Mouse (Mus musculus): ENCODE results near the gene Mier2. TPM values are rescaled to one million over a fixed set of nuclear protein-coding genes. Genes with fewer than 3 reads are reported as not detected.

The Mier2 gene
- polyA plus RNA-seq, 1 experiment from 2014 or later, result 11.7 TPM

DNA sequence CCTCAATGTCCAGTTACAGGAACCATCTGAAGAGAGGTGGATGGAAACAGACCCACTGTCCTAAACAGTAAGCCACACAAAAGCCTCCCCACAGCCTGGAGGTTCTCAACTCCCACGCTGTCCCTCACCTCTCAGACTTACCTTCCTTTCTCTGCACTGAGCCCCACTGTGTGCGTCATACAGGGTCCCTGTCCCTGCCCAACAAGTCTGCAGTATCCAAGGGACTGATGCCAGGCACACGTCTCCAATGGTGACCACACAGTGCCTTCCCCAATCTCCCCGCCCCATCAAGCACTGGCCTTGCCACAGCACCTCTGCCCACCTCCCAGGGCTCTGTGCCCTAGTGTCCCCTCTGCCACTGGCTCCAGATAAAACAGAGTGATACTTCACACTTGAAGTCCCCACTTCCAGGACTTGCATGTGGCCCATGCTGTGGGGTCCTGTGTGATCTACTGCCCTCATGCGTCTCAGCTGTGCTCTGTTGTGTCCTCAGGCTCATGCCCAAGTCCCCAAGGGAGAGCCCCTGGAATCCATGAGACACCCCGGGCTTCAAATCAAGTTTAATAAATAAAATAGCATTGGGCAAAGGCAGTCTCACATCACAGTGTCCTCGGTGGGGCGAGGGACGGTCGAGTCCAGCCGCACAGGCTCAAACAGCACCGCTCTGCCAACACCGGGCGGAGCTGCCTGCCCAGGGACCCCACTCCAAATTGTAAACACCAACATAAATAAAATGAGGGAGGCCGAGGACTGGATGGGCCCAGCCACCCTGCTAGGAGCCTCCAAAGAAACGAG is 15.1 kb downstream of the Mier2 start:
- 81% methylated on average over 16 of the region's 16 CpGs for WGBS (ENCODE audit: insufficient replicate concordance)
- H3K4me3 ChIP-seq (replicated peaks), result no peak overlapping the region
- H3K4me2 ChIP-seq, result no peak overlapping the region
- H3K4me1 ChIP-seq (replicated peaks), result peaks cover 10% of the 10 kb centered on the region
- no peaks in the 10 kb centered on the region for H3K27me3 ChIP-seq
- no peak for ATAC-seq (ENCODE audit: low read depth)
- H3K9me3 ChIP-seq (replicated peaks), result no peaks in the 10 kb centered on the region
- peaks cover 51% of the 10 kb centered on the region for H3K36me3 ChIP-seq
- no peak overlapping the region for H3K27ac ChIP-seq
- no peak for DNase-seq
- no peak overlapping the region for H3K9ac ChIP-seq

DNA sequence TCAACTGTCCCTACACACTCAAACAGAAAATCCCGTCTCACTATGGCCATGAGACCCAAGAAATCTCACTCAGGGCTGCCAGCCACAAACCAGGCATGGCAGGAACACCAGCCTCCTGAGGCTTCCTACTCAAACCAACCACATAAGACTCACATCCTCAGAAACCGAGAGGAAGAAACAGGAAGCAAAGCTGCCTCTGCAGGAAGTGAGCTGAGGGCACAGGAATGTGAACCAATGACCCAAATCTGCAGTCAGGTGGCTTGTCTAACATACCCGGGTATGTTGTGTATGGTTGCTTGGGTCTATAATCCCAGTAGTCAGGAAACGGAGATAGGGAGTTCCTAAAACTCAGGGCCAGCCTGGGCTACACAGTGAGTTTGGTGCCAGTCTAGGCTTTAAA is 16.1 kb downstream of the Mier2 start:
- no peak for DNase-seq
- no peak overlapping the region for H3K27ac ChIP-seq
- no peak for ATAC-seq (ENCODE audit: low read depth)
- 32% methylated on average over 4 of the region's 4 CpGs for WGBS (ENCODE audit: insufficient replicate concordance)
- H3K4me2 ChIP-seq, result no peak overlapping the region
- H3K9ac ChIP-seq, result no peak overlapping the region
- H3K27me3 ChIP-seq, result peaks cover 5% of the 10 kb centered on the region; the same call in 1 of the 2 replicates
- peaks cover 6% of the 10 kb centered on the region for H3K4me1 ChIP-seq (replicated peaks)
- H3K9me3 ChIP-seq (replicated peaks), result no peaks in the 10 kb centered on the region
- peaks cover 41% of the 10 kb centered on the region for H3K36me3 ChIP-seq
- no peak overlapping the region for H3K4me3 ChIP-seq (replicated peaks)

DNA sequence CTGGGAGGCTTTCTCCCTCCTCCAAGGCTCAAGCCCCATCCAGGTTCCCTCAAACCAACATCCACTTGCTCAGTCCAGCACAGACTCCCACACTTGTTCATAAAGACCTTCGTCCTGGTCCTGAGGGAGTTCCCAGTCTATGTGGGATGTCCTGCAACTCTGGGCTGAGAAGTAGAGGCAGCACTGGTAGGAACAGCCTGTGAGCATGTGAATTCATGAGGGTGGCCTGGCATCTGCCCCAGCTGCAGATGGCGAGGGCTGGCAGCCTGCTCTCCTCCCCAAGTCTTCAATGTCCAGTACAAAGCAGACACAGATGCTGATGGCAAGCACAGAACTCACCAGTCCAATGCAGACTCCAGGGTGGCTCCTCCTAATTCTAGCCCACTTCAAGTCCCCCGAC is 16.7 kb downstream of the Mier2 start:
- whole genome bisulfite sequencing (ENCODE audit: insufficient replicate concordance), result 70% methylated on average over 3 of the region's 3 CpGs
- ATAC-seq (ENCODE audit: low read depth) (no peak), DNase-seq (no peak)
- Histone ChIP-seq H3K4me2 (no peak overlapping the region), H3K9me3 (replicated peaks) (no peaks in the 10 kb centered on the region), H3K36me3 (peaks cover 35% of the 10 kb centered on the region), H3K4me1 (replicated peaks) (peaks cover 9% of the 10 kb centered on the region), H3K4me3 (replicated peaks) (no peak overlapping the region), H3K27ac (no peak overlapping the region), H3K9ac (no peak overlapping the region), H3K27me3 (peaks cover 5% of the 10 kb centered on the region; the same call in 1 of the 2 replicates)

DNA sequence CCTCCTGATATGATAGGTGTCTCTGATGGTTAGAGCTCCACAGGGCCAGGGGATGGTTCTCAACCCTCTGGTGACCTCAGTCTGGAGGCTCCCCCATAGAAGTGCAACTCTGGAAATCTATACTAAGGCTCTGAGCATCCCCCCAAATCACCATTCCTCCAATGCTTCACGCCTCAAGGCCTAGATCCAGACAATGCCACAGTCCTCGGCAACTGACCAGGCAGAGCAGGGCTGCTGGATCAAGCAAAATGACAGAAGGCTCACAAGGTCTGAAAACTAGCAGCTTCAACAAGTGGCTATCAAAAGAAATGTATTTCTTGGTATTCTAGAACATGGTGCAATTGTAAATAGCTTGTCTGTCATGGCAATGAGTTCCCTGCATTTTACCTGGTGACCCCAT is 17.2 kb downstream of the Mier2 start:
- H3K9me3 ChIP-seq (replicated peaks), result no peaks in the 10 kb centered on the region
- WGBS (ENCODE audit: insufficient replicate concordance), result 75% methylated on average over 2 of the region's 2 CpGs
- no peak overlapping the region for H3K4me3 ChIP-seq (replicated peaks)
- H3K27ac ChIP-seq, result no peak overlapping the region
- peaks cover 31% of the 10 kb centered on the region for H3K36me3 ChIP-seq
- ATAC-seq (ENCODE audit: low read depth) (no peak), DNase-seq (no peak)
- no peak overlapping the region for H3K9ac ChIP-seq
- H3K4me2 ChIP-seq, result no peak overlapping the region
- H3K4me1 ChIP-seq (replicated peaks), result peaks cover 15% of the 10 kb centered on the region
- H3K27me3 ChIP-seq, result peaks cover 5% of the 10 kb centered on the region; the same call in 1 of the 2 replicates

DNA sequence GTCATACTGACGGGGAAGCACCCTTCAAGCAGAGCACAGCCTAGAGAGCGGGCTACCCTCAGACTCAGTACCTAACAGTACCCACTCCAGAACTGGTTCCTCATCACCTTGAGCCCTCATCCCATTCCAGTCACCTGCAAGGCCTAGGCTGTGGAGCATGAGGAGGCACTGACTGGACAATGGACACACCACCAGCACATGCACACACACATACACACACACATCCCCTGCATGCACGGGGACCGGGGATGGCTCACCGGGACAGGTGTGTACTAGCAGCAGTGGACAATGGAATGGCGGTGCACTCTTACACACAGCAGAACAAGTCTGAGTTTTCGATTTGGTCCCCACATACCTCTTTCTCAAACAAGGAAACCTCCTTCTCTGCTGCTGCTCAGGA is 17.7 kb downstream of the Mier2 start:
- Histone ChIP-seq H3K27me3 (peaks cover 5% of the 10 kb centered on the region; the same call in 1 of the 2 replicates), H3K4me3 (replicated peaks) (no peak overlapping the region), H3K9me3 (replicated peaks) (no peaks in the 10 kb centered on the region), H3K36me3 (peaks cover 26% of the 10 kb centered on the region), H3K27ac (no peak overlapping the region), H3K9ac (no peak overlapping the region), H3K4me1 (replicated peaks) (peaks cover 20% of the 10 kb centered on the region), H3K4me2 (no peak overlapping the region)
- ATAC-seq (ENCODE audit: low read depth), result no peak
- DNase-seq, result no peak
- 76% methylated on average over 7 of the region's 7 CpGs for WGBS (ENCODE audit: insufficient replicate concordance)

DNA sequence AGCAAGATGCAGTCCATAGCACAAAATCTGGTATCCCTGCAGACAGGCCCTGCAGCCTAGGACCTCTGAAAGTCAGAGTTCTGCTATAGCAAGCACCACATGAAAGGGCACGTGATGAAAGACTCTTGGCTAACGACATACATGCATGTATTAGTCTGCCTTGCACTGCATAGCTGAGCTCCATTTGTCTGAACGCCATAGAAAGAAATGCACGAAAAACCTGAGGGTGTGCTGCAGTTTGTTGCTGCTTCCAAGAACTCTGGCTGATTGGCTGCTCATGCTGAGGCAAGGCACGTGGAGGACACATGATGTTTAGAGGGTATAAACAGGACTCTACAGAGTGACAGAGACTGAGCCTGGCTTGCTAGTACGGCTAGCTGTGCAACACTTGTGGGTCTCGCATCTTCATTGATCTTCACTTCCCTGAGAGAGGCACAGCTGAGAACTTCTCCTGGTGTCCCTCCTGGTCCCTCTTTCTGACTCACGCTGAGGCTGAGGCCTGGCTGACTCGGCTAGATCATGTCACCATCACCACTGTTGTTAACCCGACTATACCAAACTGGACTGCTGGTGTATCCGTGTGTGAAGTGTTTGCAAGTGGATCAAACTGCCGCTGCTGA is 18.4 kb downstream of the Mier2 start:
- peaks cover 5% of the 10 kb centered on the region; the same call in 1 of the 2 replicates for H3K27me3 ChIP-seq
- H3K36me3 ChIP-seq, result peaks cover 19% of the 10 kb centered on the region
- H3K4me1 ChIP-seq (replicated peaks), result peaks cover 20% of the 10 kb centered on the region
- H3K4me3 ChIP-seq (replicated peaks), result no peak overlapping the region
- no peak overlapping the region for H3K4me2 ChIP-seq
- H3K9ac ChIP-seq, result no peak overlapping the region
- ATAC-seq (ENCODE audit: low read depth) (no peak), DNase-seq (no peak)
- H3K9me3 ChIP-seq (replicated peaks), result no peaks in the 10 kb centered on the region
- H3K27ac ChIP-seq, result no peak overlapping the region
- WGBS (ENCODE audit: insufficient replicate concordance), result 63% methylated on average over 12 of the region's 12 CpGs

DNA sequence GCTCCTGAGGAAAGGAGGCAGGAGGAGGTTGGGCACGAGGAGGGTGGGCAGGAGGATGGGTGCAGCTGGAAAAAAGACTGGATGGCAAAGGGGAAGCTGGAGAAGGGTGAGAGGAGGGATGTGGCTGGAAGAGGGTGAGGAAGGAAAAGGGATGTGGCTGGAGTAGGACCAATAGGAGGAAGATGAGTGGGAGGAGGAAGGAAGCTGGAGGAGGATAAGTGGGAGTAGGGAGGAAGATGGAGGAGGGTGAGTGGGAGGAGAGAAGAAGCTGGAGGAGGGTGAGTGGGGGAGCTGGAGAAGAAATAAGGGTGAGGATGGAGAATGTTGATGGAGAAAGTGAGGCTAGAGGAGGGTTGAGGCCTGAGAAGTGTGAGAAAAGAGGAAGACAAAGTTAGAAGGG is 19.6 kb downstream of the Mier2 start:
- no peak for DNase-seq
- H3K36me3 ChIP-seq, result peaks cover 12% of the 10 kb centered on the region
- no peak overlapping the region for H3K9ac ChIP-seq

DNA sequence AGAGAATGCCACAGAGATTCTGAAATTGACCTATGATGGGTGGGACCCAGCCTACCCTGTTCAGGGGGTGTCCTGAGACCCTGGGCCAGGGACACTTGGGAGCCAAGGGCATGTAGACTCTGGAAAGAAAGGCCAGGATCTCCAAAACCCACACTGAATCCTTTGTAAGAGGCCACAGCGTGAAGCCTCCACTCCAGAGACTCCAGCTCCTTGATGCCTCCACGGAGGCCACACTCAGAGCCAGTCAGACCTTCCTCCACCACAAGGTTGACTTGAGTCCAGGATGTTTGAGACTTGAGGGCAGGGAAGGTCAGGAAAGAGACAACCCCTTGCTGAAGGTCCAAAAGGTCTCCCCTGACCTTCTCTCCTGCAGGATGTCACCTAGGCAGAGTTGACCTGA is 20.6 kb downstream of the Mier2 start:
- Histone ChIP-seq H3K9me3 (replicated peaks) (no peaks in the 10 kb centered on the region), H3K4me2 (peak overlapping the region; percentile 93; the same call in 1 of the 2 replicates), H3K27me3 (peaks cover 5% of the 10 kb centered on the region; the same call in 1 of the 2 replicates), H3K27ac (no peak overlapping the region), H3K36me3 (peaks cover 11% of the 10 kb centered on the region; the same call in 1 of the 2 replicates), H3K9ac (no peak overlapping the region), H3K4me1 (replicated peaks) (peaks cover 26% of the 10 kb centered on the region), H3K4me3 (replicated peaks) (no peak overlapping the region)
- WGBS (ENCODE audit: insufficient replicate concordance), result 80% methylated on average over 2 of the region's 2 CpGs
- DNase-seq (no peak), ATAC-seq (ENCODE audit: low read depth) (no peak)

More for the DNA sequence above, 19.6 kb downstream of the Mier2 start:
- no peak for ATAC-seq (ENCODE audit: low read depth)
- peaks cover 5% of the 10 kb centered on the region; the same call in 1 of the 2 replicates for H3K27me3 ChIP-seq
- 38% methylated on average over 1 of the region's 1 CpGs for WGBS (ENCODE audit: insufficient replicate concordance)
- H3K9me3 ChIP-seq (replicated peaks), result no peaks in the 10 kb centered on the region
- H3K27ac ChIP-seq, result no peak overlapping the region
- H3K4me3 ChIP-seq (replicated peaks), result no peak overlapping the region
- no peak overlapping the region for H3K4me2 ChIP-seq
- peaks cover 26% of the 10 kb centered on the region for H3K4me1 ChIP-seq (replicated peaks)

DNA sequence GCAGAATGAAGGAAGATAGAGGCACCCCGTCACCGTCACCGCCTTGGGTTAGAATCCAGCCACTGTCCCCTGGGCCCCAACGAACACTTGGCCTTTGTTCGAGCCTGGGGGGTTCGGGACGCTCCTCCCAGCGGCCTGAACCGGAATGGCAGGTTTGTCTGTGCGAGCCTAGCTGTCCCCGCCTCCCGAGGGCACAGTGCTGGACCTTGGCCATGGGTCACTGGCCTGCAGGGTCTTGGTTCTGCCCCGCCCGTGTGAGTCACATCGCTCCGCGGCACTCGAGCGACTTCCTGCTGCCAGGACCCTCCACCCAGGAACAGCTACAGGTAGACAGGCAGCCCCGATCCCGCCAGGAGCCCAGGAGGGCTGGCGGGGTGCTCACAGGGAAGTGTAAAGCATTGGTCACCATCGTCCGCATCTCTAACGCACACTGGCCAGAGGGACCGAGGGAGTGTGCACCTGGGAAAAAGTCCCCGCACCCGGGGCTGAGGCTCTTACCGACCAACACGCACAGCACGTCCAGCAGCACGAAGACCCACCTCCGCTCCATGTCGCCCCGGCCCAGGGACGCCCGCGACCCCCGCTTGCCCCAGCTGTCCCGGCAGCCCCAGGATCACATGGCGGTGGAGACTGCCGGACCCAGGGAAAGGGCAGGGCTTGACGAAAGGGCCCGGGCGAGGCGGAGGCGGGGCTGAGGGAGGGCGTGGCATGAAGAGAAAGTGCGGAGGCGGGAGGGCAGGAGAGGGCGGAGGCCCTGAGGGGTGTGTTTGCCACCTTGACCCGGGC is 21.7 kb downstream of the Mier2 start, which contains the start of gene Plpp2:
Plpp2 (minus strand) TSS at position 671 of the 786 bp plus-strand sequence.
- Histone ChIP-seq H3K27ac (peak within 1 kb of the TSS; percentile 58), H3K4me2 (peak within 1 kb of the TSS; percentile 93), H3K27me3 (peaks cover 5% of the 10 kb centered on the region; the same call in 1 of the 2 replicates), H3K36me3 (peaks cover 11% of the 10 kb centered on the region), H3K4me3 (replicated peaks) (peak within 1 kb of the TSS; percentile 66), H3K4me1 (replicated peaks) (peaks cover 26% of the 10 kb centered on the region), H3K9me3 (replicated peaks) (no peaks in the 10 kb centered on the region), H3K9ac (peak within 1 kb of the TSS; percentile 75)
- peak; percentile 77 for DNase-seq
- peak; percentile 84 for ATAC-seq (ENCODE audit: low read depth)
- WGBS (ENCODE audit: insufficient replicate concordance), result under 1% methylated on average over 52 of the region's 52 CpGs

DNA sequence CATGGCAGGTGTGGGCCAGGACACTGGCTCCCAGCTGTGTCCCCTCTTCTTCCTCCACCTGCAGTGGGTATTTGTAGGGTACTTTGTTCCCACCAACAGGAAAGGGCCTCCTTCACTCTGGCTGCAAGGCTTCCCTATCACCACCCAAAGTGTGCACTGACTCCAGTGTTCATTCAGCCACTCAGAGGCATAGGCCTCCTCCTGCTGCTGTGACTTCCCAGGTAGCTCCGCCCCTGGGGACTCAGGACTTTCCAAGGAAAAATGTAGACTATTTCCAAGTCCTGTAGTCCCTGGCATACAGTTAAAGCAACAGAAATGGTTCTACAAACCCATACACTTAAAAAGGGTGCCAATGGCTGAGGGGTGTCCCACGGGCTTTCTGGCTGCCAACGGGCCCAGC is 22.3 kb downstream of the Mier2 start:
- H3K4me1 ChIP-seq (replicated peaks), result peaks cover 26% of the 10 kb centered on the region
- WGBS (ENCODE audit: insufficient replicate concordance), result 41% methylated on average over 3 of the region's 3 CpGs
- peak overlapping the region; percentile 75 for H3K9ac ChIP-seq
- H3K27ac ChIP-seq, result no peak overlapping the region
- H3K36me3 ChIP-seq, result peaks cover 11% of the 10 kb centered on the region
- H3K9me3 ChIP-seq (replicated peaks), result no peaks in the 10 kb centered on the region
- peak overlapping the region; percentile 66 for H3K4me3 ChIP-seq (replicated peaks)
- peak overlapping the region; percentile 93 for H3K4me2 ChIP-seq
- no peak for ATAC-seq (ENCODE audit: low read depth)
- H3K27me3 ChIP-seq, result peaks cover 5% of the 10 kb centered on the region; the same call in 1 of the 2 replicates
- no peak for DNase-seq

DNA sequence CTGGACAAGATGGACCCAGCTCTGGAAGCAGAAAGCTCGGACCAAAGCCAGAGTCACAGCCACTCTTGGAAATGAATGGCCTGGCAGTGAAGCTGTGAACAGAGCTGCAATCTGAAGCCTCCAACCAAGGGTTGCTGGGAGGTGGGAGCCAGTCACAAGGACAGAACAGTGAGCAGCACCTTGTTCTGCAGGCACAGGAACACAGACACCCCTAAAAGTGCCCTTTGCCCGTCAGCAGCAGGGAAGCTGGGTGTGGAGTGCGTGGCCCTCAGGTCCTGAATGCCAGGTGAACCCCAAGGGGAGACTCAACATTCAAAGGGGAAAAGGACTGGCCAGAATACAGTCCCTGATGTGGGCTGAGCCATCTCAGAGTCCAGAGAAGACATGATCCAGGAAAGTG is 23.4 kb downstream of the Mier2 start:
- no peak for DNase-seq

More for the DNA sequence above, 23.4 kb downstream of the Mier2 start:
- no peak overlapping the region for H3K27ac ChIP-seq
- ATAC-seq (ENCODE audit: low read depth), result no peak
- H3K4me1 ChIP-seq (replicated peaks), result peaks cover 26% of the 10 kb centered on the region
- peaks cover 22% of the 10 kb centered on the region for H3K36me3 ChIP-seq
- H3K9ac ChIP-seq, result no peak overlapping the region
- WGBS (ENCODE audit: insufficient replicate concordance), result 60% methylated on average over 3 of the region's 3 CpGs
- no peaks in the 10 kb centered on the region for H3K9me3 ChIP-seq (replicated peaks)
- H3K4me2 ChIP-seq, result no peak overlapping the region
- H3K27me3 ChIP-seq, result peaks cover 5% of the 10 kb centered on the region; the same call in 1 of the 2 replicates
- H3K4me3 ChIP-seq (replicated peaks), result no peak overlapping the region

Data from liver, embryonic 13.5 days (tissue).